Mouse (Mus musculus): ENCODE results near the gene Vmn2r23.
"Not testable (repeated sequence)": the region's sequence is repeated elsewhere in the genome, so short reads cannot be mapped to it uniquely, and the experiment has no call there.

The Vmn2r23 gene

GRCm38 (mm10) chr6:123702370-123702769, at the start of gene Vmn2r23:
Gene Vmn2r23 (plus strand): TSS chr6:123702670.
- no peak for DNase-seq

- DNase-seq: peak; percentile 3
These were observed 45.4 kb upstream of the Vmn2r23 start for GRCm38 (mm10) chr6:123657040-123657439.

- DNase-seq: not testable (repeated sequence)
These were observed 5.8 kb upstream of the Vmn2r23 start for GRCm38 (mm10) chr6:123696639-123697038.

- no peak for DNase-seq
These were observed 5.3 kb upstream of the Vmn2r23 start for GRCm38 (mm10) chr6:123697213-123697612.

- DNase-seq: no peak
These were observed 67.6 kb downstream of the Vmn2r23 start for GRCm38 (mm10) chr6:123770031-123770430.

GRCm38 (mm10) chr6:123778579-123778978, 76.1 kb downstream of the Vmn2r23 start, which contains the start of gene Vmn2r24:
Gene Vmn2r24 (plus strand): TSS chr6:123778879.
- DNase-seq: no peak

- no peak for DNase-seq
These were observed 82.4 kb downstream of the Vmn2r23 start for GRCm38 (mm10) chr6:123784857-123785256.

- DNase-seq: no peak
These were observed 91.3 kb downstream of the Vmn2r23 start for GRCm38 (mm10) chr6:123793746-123794145.

Data from retina, postnatal 1 day (tissue).